Comparison of ENCODE assay signal across 13 mouse cellular contexts in the genomic region with DNA sequence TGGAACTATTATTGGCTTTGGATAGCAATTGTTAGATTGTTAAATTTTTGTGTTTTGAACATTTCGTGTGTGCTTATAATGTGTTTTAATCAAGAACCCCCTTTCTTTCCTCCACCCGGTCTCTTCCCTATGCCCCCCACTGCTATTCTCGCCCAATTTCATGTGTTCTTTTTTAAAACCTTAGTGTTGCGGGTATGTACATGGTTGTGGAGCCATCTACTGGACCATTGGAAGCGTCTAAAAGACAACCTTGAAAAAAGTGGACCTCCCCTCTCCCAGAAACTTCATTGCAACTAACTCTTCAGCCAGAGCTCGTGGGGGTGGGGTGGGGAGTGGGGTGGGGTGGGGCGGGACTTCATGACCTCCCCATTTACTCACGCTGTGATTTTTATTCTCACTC.
A peak's percentile ranks its signal among the peaks of the same experiment; 100 is the strongest.
DNase-seq lines count a peak whose midpoint lies in the region; ATAC-seq and TF ChIP-seq lines count a peak whose summit lies in the region.
"Had no signal": no experiment of that assay in that cellular context is flagged by ENCODE, and none has a peak within 500 bp of the region (broad histone marks: within the 10 kb centered on the region; RNA-seq: fewer than 3 reads in every experiment).

No protein-coding gene starts in this region.

- TF ChIP-seq CTCF in left cerebral cortex, adult 2 months (IDR thresholded peaks at IDR 0.05): peak; percentile 13; the same call in 1 of the 2 replicates

- no peak overlapping the region for H3K27ac ChIP-seq in left cerebral cortex, adult 2 months
- H3K27ac ChIP-seq: forebrain, embryonic 12.5 days; limb, embryonic 12.5 days; midbrain, embryonic 12.5 days had no signal

- H3K4me3 ChIP-seq in left cerebral cortex, adult 2 months: no peak overlapping the region
- H3K4me3 ChIP-seq: forebrain, embryonic 12.5 days; limb, embryonic 12.5 days; midbrain, embryonic 12.5 days had no signal

- ATAC-seq in CD4-positive, CD25-positive, alpha-beta regulatory T cell, adult 4 months: no peak
- ATAC-seq in granulocyte monocyte progenitor cell, adult 5-6 weeks (replicated peaks; ENCODE audit: poor library complexity, severe bottlenecking): peak; percentile 21; the same call in 1 of the 2 replicates
- ATAC-seq in megakaryocyte progenitor cell, adult 5-6 weeks (replicated peaks; ENCODE audit: poor library complexity): peak; percentile 61

- DNase-seq in CD4-positive, CD25-positive, alpha-beta regulatory T cell, adult 2 months (ENCODE audit: low read depth, low spot score): peak; percentile 12
- no peak for DNase-seq in left cerebral cortex, adult 2 months (ENCODE audit: extremely low spot score in 1 of 2, low spot score in 2 of 2)
- no peak for DNase-seq in left cerebral cortex, postnatal 36 days (ENCODE audit: low spot score in 2 of 2)
- DNase-seq in frontal cortex, postnatal 14 days (ENCODE audit: low spot score in 2 of 2): no peak
- DNase-seq in thymus, postnatal 36 days: no peak
- DNase-seq: gastrocnemius, postnatal 25 days; thymus, postnatal 25 days had no signal

- intact Hi-C loops in left cerebral cortex, adult 2 months (cut with DNase I): loop anchor here (10.0 kb wide), 1 partner anchor 231 kb away; no protein-coding TSS in a partner anchor
- intact Hi-C loops in left cerebral cortex, postnatal 36 days (cut with DNase I): no loop called here
